Mouse (Mus musculus): ENCODE data around the gene 4930432K21Rik.

DNA sequence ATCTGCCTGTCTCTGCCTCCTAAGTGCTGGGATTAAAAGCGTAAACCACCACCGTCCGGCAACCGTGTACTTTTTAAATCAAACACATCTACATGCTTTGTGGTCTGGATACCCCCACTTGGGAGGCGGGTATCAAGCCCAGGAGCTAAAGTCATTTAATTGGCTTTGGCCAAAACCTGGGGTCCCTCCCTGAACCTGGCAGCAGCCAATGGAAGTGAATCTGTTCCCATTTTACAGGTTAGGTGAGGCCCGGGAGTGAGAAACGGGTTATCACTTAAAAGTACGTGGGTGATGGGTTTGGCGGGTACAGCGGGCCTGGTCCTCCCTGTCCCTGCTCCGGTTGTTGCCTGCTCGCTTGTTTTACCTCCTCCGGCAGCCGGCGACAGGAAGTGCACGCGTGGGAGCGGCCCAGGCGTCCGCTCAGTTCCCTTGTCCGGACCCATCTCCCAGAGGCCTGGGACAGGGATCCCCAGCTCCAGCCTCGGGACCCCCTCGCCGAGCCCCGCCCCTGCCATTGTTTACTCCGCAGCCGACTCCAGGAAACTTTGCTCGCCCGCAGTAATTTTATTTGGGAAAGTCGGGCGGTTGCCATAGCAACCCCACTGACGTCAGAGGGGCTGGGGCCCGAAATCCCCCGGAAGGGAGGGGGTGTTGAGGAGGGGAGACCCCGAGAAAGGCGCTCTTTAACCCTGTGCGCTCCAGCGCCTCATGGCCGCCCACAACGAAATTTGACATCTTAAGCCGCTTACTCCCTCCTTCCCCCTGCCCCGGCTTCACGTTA lies 49.5 kb downstream of the 4930432K21Rik start:
- TF ChIP-seq GATA1 (IDR thresholded peaks at IDR 0.05; ENCODE audit: borderline replicate concordance, low read length) (no peak), FLI1 (IDR thresholded peaks at IDR 0.05; ENCODE audit: low read length) (no peak)

Data from megakaryocyte, embryonic 14.5 days (primary cell).